Mouse (Mus musculus): ENCODE measurements at regions not wholly inside any gene's neighbourhood (a gene's known extent, or its start where the extent isn't known, plus 50 kb on each side); places are given as distances from the start of the nearest gene placed in this dataset.

- no peak for DNase-seq
Observed at GRCm38 (mm10) chr7:70109013-70109412, 257.5 kb downstream of the Nr2f2 start.

- DNase-seq = no peak
Observed at GRCm38 (mm10) chr7:70105024-70105423, 261.5 kb downstream of the Nr2f2 start.

DNA sequence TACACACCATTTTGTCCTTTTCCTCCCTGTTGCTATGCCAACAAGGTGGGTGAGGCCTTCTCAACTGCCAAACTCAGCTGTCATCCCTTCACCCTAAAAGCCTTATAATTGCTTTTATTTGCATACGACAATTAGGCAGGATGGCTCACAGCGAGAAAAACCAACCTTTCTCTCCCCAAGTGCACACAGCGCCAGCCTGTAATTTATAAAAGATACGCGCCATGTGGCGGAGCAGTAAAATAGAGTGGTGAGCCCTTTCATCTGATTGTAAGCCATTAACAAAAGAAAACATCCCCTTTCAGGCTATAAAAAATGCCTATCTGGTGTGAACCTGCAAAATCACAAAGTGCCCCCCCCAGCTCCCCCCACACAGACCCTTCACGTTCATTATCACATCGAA lies 262.0 kb downstream of the Nr2f2 start:
- DNase-seq = no peak

DNA sequence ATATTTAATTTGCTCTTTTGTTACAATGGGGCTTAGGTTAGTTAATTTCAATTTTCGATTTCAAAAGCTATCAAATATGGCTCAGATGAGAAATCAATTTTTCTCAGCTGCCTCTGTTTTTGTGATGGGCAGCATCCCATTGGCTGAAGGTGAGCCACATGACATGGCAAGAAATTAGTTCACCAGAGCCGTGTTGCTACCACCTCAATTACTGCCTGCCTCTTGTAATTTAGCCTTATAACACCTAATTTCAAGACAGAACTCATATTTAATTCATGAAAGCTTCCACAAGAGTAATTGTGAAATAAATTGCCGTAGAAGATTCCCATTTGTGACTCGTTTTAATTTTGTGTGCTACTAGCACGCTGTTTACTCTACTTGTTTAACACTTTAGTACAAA lies 262.9 kb downstream of the Nr2f2 start:
- no peak for DNase-seq

DNA sequence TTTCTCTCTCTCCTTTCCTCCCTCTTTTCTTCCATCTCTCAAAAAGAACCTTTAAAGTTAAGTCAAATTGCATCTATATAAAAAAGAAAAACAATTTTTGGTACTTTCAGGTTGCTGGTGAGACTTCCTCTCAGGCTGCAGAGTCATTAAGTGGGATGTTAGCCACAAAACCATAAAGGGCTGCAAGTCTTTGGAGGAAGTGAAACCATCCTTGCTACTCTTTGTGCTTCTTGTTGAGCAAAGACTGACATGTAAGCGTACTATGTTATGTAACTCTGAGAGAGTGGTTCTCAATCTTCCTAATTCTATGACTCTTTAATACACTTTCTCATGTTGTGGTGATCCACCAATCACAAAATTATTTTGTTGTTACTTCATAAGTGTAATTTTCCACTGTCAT lies 267.5 kb downstream of the Nr2f2 start:
- no peak for DNase-seq

- no peak for DNase-seq
Observed at GRCm38 (mm10) chr7:70093916-70094784, 272.4 kb downstream of the Nr2f2 start.

DNA sequence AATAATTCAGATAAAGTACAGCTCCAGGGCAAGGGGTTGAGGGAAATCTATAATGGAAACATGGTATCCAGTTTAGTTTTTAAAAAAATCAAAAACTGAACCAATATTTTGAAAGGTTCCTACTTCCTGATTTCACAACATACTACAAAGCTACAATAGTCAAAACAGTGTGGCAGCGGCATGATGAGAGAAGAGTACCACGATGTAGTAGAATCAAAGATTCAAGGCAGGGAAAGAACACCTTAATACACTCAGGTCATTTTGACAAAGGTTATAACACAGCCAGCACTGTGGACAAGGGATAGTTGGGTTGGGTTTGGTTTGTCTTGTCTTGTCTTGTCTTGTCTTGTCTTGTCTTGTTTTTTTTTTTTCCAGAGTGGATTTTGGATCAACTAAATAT lies 274.4 kb downstream of the Nr2f2 start:
- no peak for DNase-seq

- DNase-seq = no peak
Observed at GRCm38 (mm10) chr7:70089121-70089520, 277.4 kb downstream of the Nr2f2 start.

- DNase-seq = no peak
Observed at GRCm38 (mm10) chr7:70069662-70070061, 296.9 kb downstream of the Nr2f2 start.

GRCm38 (mm10) chr7:70067828-70068719 lies 298.5 kb downstream of the Nr2f2 start:
- DNase-seq = no peak

DNA sequence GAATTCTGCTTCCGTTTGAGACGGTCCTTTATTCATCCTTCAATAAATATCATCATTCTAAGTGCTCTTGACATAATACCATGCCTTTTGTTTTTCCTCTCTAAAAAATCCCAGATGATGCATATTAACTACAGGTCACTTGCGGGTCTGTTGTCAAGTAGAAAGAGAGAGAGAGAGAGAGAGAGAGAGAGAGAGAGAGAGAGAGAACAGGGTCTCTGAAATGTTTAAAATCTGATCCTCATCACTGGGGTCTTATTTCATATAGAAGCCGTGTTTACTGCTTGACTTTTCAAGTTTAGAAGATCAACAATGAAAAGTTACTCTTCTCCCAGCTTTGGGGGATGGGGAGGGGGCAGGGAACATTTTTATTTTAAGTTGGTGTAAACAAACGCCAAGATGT lies 299.5 kb downstream of the Nr2f2 start:
- DNase-seq = no peak

- no peak for DNase-seq
Observed at GRCm38 (mm10) chr7:70066448-70066847, 300.1 kb downstream of the Nr2f2 start.

DNA sequence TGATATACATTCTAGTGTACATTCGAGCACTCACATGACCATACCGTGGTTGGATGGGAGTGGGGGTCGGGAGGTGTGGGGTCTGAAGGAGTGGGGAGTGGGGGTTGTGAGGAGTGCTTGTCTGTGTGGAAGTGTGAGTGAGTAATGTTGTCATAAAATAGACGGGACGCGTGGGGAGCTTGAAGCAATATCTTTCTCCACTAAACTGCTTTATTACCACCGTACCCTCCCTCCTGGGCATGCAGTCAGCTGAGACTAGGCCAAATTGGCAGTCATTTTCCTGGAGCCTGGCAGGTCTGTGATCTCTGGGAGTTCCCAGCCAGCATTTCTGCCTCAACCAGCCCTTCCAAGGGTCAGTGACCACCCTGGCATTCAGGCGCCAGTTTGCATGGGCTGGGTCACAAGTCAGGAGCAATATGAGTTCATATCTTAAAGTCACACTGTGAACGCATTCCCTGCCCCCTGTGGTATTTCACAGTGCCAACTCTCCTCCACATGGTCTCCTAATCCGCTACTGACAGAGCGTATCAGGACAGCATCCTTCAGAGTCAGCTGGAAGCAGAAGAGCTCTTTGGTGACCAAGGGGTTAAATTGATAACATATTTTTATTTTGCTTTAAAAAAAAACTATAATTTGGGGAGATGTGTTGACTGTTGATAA lies 300.9 kb downstream of the Nr2f2 start:
- no peak for DNase-seq

DNA sequence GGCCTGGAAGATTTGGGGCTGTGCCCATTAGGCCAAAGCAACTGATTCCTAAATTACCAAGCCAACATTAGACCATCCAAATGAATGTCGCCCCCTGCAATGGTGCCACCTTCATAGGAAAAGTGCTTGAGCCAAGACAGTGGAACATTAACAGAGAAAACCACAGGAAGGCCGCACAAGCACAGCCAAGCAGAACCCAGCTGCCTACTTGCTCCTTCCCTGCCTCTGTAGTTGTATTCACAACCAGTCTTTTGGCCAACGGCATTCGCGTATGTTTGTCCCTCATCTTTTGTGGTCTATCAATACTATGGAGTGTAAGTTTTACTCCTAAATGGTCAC lies 319.2 kb downstream of the Nr2f2 start:
- no peak for DNase-seq

DNA sequence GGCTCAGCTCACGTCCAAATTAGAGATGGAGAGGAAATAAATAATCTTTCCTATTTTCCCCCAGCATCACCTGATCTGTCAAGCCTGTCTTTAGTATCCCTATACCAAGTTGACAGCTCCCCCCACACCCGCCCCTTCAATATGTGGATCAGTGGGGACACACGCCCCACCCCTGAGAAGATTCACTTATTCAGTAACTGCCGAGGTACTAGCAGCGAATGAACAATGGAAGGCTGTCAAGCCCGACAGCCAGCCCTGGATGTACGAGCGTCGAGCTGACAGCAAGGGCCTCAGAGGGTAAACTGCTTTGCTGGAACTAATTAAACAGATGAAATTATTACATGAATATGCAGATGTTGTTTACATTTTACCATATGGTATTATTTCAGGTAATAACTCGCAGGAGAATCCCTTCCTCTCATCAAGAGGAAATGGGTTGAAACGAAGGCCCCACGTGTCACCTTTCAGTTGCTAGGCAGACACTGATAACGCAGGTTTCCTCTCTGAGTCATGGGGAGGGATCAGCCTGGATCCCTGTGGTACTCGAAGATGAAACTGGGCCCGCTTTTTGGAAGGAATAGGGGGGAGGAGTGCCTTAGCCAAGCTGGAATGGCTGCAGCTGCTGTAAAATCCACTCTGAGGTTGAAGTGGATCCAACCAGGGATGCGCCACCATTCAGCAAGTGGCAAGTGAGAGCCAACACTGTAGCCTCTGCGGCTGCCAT lies 319.7 kb downstream of the Nr2f2 start:
- no peak for DNase-seq

DNA sequence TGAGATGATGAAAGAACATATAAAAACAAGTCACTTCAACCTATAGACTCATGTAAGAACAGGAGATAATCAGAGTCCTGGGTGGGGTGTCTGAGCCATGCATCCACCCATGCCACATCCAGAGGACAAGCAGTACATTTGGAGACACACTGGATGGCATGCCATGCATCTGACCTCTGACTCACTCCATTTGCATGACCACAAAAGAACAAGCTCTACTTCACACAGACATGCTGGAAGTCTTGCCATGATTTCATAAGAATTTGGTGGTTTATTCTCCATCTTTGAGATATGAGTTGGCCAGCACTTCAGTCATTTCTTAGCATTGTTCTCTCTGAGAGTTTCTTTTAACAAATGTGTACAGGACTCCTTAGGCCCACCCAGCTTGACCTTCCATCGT lies 329.5 kb downstream of the Nr2f2 start:
- DNase-seq = no peak

- DNase-seq = no peak
Observed at GRCm38 (mm10) chr7:70032857-70033256, 333.7 kb downstream of the Nr2f2 start.

DNA sequence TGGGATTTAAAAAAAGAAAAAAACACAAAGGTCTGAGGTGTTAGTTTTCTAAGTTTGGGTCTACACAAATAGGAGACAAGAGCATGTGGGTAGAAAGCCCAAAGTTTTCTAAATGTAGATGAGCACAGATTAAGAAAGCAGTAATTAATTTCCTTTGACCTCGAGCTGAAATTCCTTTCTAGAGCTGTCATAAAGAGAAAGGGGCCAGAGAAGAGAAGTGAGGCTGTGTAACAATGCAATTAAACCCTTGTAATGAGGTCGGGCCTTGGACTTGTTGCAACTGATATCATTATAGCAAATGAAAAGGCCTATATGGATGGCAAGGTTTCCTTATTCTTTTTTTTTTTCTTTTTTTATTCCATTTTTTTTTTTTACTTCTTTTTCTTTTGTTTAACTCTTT lies 337.2 kb downstream of the Nr2f2 start:
- DNase-seq = no peak

DNA sequence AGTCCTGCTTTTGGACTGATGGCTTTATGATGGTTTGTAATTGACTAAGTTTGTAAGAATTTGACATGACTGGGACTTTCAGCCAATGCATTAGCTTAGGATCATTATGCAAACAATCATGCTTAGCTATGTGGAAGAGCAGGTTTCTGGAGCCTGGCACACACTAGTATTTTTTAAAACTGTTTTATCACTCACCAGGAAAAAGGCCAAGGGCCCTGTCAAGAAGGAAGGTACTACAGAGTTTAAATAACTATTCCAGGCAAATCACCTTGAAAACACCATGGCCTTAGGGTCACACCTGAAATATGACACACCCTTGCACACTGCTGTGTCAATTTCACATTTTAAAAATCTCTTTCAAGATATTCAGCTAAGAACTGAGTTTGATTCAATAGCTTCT lies 341.0 kb downstream of the Nr2f2 start:
- DNase-seq = no peak

DNA sequence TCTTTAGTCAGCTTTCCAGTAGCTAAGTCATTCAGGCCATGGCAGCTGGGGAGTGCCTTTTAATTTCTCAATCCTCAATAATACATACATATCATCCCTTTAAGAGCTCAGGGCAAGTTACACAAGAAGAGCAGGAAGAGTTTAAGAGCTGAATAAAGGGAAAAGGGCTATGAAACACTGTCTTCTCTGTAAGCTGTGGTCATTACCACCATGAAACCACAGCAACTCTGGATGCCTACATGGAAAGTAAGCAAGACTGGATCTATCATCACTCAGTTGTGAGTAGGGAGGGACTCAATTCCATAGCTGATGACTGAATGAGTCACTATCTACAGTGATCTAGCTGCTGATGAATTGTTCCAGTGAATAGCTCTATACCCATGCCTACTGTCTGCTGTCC lies 349.9 kb downstream of the Nr2f2 start:
- DNase-seq = no peak

DNA sequence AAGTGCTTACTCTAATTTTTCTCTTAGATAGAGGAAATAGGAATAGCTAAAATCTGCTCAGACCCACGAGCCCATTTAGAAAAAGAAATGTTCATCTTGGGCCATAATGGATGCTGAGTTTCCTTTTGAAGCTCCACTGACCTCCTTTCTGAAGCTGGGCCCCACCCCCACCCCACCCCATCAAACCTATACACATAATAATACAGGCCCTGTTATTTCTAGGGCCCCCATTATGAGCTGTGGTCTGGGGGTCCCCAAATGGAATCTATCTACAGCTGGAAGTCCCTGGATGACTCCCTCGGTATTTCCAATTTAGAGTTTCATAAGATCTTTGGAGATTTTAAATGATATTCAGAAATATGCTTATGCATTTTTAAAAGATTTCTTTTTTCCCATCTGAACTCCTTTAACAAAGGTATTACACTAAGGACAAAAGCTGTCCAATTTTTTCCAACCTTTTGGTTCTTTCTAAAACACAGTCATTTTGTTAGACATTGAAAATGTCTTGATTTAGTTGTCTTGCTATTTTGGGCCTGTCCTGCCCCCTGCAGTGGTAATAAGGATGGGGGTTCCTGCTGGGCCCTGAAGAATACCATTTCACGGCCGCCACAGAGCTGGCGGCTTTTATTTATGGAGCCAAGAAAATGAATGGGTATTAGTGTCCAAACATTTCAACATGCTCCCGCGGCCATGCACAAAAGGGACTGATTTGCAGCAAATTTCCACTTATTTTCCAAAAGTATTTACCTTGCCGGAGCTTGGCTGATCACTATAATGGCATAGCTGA lies 363.1 kb downstream of the Nr2f2 start:
- no peak for DNase-seq

DNA sequence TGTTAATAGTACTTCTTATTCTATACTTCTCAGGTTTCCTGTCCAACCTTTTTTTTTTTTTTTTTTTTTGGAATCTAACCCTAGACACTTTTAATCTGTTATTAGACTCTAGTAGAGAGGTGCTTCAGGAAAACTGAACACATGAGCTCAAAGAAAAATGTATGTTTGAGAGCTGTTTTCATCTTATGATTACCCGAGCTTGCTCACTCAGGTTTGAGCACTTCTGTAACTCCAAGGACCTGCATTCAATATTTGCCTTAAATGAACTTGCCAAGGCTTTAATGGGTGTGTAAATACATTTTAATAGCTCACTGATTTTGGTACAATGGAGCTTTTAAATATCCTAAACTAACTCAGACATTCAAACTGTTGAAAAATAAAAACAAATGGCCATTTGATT lies 367.8 kb downstream of the Nr2f2 start:
- no peak for DNase-seq

Data from cerebellum, adult 9-11 months (tissue).